Mouse (Mus musculus) skeletal muscle tissue, adult 2 months (tissue): ENCODE data around the gene Rbmxl1.

Experiments used
- DNase-seq: peaks from one replicate; pipeline ENCODE4 v3.0.0-alpha.2; 2012; ENCODE audit warnings: low read depth, low spot score

Gene Rbmxl1

GRCm38 (mm10) chr8:78493031-78493430 is 15.7 kb downstream of the Rbmxl1 start:
- no peak for DNase-seq

DNA sequence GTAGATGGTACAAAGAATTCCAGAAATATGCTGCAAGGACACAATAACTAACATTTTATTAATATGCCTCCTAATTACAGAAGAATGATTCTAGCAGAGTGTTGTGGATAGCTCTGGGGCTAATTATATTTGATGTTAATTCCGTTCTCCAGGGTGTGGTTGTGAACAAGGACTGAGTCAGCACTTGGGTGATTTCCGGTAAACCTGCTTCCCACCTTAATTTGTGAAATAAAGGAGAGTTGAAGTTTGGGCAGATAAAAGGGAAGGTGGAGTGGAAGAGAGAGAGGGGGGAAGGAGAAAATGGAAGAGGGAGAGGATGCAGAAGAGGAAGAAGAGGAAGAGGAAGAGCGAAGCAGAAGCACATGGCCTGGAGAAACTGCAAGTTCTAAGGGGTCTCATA is 19.0 kb downstream of the Rbmxl1 start:
- DNase-seq = no peak

DNA sequence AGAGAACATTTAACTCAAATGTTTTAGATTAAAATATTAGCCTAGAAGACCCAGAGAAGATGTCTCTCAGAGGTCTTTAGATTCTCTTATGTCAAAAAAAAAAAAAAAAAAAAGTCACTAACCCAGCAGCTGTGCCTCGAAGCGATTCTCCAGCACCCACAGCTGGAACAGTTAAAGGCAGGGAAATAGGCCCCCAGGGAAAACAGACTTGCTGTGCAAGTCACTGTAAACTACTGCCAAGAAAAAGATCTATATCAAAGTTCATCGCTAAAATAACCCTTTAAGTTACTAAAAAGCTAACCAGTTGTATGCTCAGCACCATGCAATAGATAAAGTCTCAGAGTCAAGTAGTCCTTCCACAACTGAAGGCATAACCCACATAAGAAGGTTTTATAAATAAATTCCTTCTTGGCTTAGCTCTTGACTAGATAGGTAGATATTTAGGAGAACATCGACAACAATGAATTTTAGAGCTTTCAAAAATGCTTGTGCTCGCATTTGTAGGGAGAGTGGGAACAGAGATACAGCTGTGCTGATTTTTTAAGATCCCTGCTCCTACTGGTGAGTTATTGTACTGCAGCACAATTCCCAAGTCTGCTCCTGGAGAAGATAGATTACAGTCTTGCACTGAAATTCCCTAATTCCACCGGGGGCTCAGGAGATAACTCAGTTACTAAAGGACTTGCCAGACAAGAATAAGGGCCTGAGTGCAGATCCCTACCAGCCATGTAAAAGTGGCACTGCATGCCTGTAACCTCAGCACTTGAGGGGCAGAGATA is 31.5 kb downstream of the Rbmxl1 start:
- no peak for DNase-seq

DNA sequence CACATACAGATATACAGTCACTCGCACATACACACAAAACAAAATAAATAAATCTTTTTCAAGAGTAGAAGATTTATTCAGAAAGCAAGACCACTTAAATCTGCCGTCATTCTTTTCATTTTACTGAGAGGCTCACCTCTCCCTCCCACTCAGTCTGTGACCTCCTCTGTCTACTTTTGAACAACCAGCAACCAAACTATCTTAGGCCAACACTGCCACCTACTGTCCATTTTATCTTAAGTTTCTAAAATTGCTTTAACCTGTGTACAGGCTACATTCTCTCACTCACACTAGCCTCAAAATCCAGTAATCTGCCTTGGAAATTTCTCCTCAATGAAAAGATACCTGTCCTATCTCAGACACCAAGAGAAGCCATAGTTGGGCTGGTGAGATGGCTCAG is 40.8 kb downstream of the Rbmxl1 start:
- DNase-seq = no peak

- no peak for DNase-seq
Observed at GRCm38 (mm10) chr8:78463941-78464340, 44.8 kb downstream of the Rbmxl1 start.

GRCm38 (mm10) chr8:78456441-78456840 is 52.3 kb downstream of the Rbmxl1 start:
- DNase-seq = no peak
